ENCODE assay signal across 13 mouse cellular contexts in the genomic region with DNA sequence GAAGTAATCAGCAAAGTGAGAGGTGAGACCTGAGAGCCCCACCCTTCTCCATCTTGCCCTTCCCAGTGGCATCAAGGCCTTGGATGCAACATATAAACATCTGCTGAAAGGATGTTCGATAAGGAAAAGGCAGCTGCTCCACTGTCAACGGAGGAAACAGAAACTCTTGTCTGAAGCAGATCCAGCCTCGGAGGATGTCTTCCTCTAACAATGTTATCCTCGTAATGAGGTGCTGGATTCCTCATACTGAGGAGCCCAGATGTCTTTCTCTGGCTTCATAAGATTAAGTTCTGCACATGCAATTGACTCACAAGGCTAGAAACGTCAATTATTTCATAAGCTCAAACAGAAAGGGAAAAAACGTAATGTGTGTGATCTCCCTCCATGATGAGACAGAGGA.
"Had no signal": no experiment of that assay in that cellular context is flagged by ENCODE, and none has a peak within 500 bp of the region (broad histone marks: within the 10 kb centered on the region; RNA-seq: fewer than 3 reads in every experiment).

No protein-coding gene starts in this region.

- H3K9me3 ChIP-seq: limb, embryonic 13.5 days; midbrain, embryonic 10.5 days; neural tube, embryonic 15.5 days had no signal

- H3K4me2 ChIP-seq: limb, embryonic 13.5 days; neural tube, embryonic 15.5 days had no signal

- H3K27me3 ChIP-seq: limb, embryonic 13.5 days; neural tube, embryonic 15.5 days had no signal

- H3K4me1 ChIP-seq: midbrain, embryonic 10.5 days; neural tube, embryonic 15.5 days had no signal

- H3K9ac ChIP-seq: limb, embryonic 13.5 days; liver, embryonic 14.5 days; neural tube, embryonic 15.5 days had no signal

- H3K36me3 ChIP-seq: limb, embryonic 13.5 days; midbrain, embryonic 10.5 days; neural tube, embryonic 15.5 days had no signal

- H3K27ac ChIP-seq: layer of hippocampus, adult 2 months; limb, embryonic 13.5 days; liver, embryonic 14.5 days; midbrain, embryonic 10.5 days; neural tube, embryonic 15.5 days had no signal

- DNase-seq: kidney, adult 18-20 months; kidney, postnatal 10 days; kidney, postnatal 4 days; midbrain, embryonic 14.5 days; right cerebral cortex, postnatal 4 days; spleen, adult 18-20 months; thymus, postnatal 36 days had no signal

- H3K4me3 ChIP-seq: layer of hippocampus, adult 2 months; limb, embryonic 13.5 days; midbrain, embryonic 10.5 days; myocyte; neural tube, embryonic 15.5 days had no signal
